Mouse (Mus musculus): Measurements from ENCODE around the gene 1600002K03Rik. TPM values are rescaled to one million over a fixed set of nuclear protein-coding genes. Genes with fewer than 3 reads are reported as not detected.
A peak's percentile ranks its signal among the peaks of the same experiment; 100 is the strongest.
"Not testable (repeated sequence)": the region's sequence is repeated elsewhere in the genome, so short reads cannot be mapped to it uniquely, and the experiment has no call there.

1600002K03Rik gene
- polyA plus RNA-seq, 1 experiment, result 11.2 TPM

DNA sequence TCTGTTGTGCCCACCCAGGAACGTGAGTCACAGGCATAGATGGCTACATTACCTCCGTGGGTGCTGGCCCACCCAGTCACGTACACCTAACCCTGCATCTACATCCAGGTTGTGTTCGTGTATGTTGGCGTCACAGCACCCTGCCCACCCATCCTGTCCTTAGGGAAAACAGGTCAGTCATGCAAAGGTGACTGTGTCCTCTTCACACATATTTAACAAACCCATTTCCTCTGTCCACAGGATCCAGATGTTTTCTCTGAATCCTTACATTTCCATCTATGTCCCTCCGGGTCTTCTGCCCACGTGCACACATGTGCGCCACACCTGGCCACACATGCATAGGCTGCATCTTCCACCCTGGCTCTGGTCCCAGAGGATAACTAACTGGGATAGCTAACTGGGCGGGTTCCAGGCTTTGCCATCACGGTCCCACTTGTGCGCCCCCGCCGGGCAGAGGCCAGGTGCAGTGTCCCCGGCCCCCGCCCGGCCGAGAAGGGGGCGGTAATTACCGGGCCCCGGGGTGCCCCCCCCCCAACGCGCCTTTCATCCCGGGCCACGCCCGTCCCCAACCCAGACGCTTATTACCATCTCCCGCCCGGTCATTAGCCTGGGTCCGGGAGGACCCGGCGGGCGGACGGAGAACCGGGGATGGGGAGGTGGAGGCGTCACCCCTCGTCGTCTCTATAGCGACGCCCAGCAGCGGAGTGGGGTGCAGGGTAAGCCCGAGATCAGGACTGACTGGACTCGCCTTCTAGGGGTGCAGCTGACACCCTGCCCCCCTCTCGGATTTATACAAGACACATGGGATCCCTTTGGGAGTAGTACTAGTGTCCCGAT lies 8.4 kb upstream of the 1600002K03Rik start:
- H3K27me3 ChIP-seq (replicated peaks; ENCODE audit: control insufficient read depth, insufficient read depth, low read length), result no peaks in the 10 kb centered on the region
- H3K4me3 ChIP-seq (ENCODE audit: insufficient read depth, low read depth, low read length), result peak overlapping the region; percentile 36
- WGBS, result 10% methylated on average over 43 of the region's 44 CpGs
- TF ChIP-seq POLR2A (IDR thresholded peaks at IDR 0.05; ENCODE audit: low read depth, low read length), result no peak
- TF ChIP-seq CTCF (conservative IDR thresholded peaks at IDR 0.05; ENCODE audit: insufficient read depth, insufficient read length, low read depth, low read length), result no peak
- H3K4me1 ChIP-seq (ENCODE audit: control insufficient read depth, insufficient read depth, low read length), result peaks cover 24% of the 10 kb centered on the region
- no peaks in the 10 kb centered on the region for H3K36me3 ChIP-seq (ENCODE audit: control insufficient read depth, insufficient read depth, low read length)
- H3K27ac ChIP-seq (ENCODE audit: insufficient read depth, low read depth, low read length), result peak overlapping the region; percentile 54
- DNase-seq, result peak; percentile 50

DNA sequence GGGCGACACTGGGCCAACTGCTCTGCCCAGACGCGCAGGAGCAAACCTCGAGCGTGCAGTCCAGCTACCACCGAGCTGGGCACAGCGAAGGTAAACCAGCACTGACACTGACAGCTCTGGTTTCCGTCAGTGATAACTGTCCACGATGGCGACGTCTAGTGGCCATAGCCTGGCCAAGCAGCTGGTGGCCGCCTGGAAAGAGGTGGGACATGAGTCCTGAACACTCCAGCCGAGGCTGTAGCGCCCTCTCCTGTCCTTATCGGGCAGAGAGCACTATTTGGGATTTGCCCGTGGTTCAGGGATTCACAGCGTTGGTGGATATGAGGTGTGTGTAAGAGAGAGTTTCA lies 7.8 kb upstream of the 1600002K03Rik start:
- peak overlapping the region; percentile 54 for H3K27ac ChIP-seq (ENCODE audit: insufficient read depth, low read depth, low read length)
- peak overlapping the region; percentile 36 for H3K4me3 ChIP-seq (ENCODE audit: insufficient read depth, low read depth, low read length)
- peak; percentile 99 for DNase-seq
- WGBS, result under 1% methylated on average over 17 of the region's 17 CpGs
- TF ChIP-seq POLR2A (IDR thresholded peaks at IDR 0.05; ENCODE audit: low read depth, low read length), result peak; percentile 82
- peak; percentile 100; the same call in 1 of the 2 replicates for TF ChIP-seq CTCF (conservative IDR thresholded peaks at IDR 0.05; ENCODE audit: insufficient read depth, insufficient read length, low read depth, low read length)
- peaks cover 21% of the 10 kb centered on the region for H3K4me1 ChIP-seq (ENCODE audit: control insufficient read depth, insufficient read depth, low read length)
- no peaks in the 10 kb centered on the region for H3K36me3 ChIP-seq (ENCODE audit: control insufficient read depth, insufficient read depth, low read length)
- H3K27me3 ChIP-seq (replicated peaks; ENCODE audit: control insufficient read depth, insufficient read depth, low read length), result no peaks in the 10 kb centered on the region

DNA sequence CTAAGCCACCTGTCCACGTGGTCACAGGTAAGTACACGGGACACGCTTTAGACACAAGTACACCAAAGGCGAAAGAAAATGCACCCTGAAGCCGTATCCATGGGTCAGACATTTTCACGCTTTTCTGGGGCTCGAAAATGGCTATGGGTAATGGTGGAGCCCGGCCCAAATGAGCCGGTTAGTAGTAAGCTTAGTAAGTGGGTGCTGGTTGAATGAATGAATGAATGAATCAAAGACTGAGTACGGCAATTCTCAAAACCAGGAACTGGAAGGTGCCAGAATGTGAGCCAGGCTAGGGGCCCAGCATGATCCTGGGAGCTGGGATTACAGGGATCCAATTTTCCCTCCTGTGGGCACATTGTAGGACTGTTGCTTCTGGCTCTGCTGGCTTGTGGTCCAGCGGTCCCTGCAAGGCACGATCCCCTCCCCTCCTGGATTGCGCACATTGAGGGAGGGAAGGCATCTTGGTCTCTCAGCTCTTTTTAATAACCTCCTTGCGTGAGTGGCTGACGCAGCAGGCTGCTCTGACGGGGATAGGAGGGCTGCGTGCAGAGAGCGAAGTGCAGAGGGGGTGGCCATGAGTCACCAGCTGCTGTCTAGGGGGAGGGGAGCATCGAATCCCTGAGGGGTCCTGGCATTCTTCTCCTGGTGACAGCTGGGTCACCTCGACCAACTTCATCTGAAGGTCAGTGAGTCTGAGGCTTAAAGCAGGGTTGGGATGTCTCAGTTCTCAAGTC lies 7.2 kb upstream of the 1600002K03Rik start, which contains the start of gene Cirbp:
Gene Cirbp (plus strand): TSS at position 594 of the 737 bp plus-strand sequence.
- Histone ChIP-seq H3K27ac (ENCODE audit: insufficient read depth, low read depth, low read length) (peak within 1 kb of the TSS; percentile 54), H3K4me1 (ENCODE audit: control insufficient read depth, insufficient read depth, low read length) (peaks cover 16% of the 10 kb centered on the region), H3K27me3 (replicated peaks; ENCODE audit: control insufficient read depth, insufficient read depth, low read length) (no peaks in the 10 kb centered on the region), H3K4me3 (ENCODE audit: insufficient read depth, low read depth, low read length) (peak within 1 kb of the TSS; percentile 36), H3K36me3 (ENCODE audit: control insufficient read depth, insufficient read depth, low read length) (peaks cover 3% of the 10 kb centered on the region; the same call in 1 of the 2 replicates)
- 25% methylated on average over 20 of the region's 20 CpGs for WGBS
- peak; percentile 68 for DNase-seq
- no peak for TF ChIP-seq POLR2A (IDR thresholded peaks at IDR 0.05; ENCODE audit: low read depth, low read length)
- no peak for TF ChIP-seq CTCF (conservative IDR thresholded peaks at IDR 0.05; ENCODE audit: insufficient read depth, insufficient read length, low read depth, low read length)

DNA sequence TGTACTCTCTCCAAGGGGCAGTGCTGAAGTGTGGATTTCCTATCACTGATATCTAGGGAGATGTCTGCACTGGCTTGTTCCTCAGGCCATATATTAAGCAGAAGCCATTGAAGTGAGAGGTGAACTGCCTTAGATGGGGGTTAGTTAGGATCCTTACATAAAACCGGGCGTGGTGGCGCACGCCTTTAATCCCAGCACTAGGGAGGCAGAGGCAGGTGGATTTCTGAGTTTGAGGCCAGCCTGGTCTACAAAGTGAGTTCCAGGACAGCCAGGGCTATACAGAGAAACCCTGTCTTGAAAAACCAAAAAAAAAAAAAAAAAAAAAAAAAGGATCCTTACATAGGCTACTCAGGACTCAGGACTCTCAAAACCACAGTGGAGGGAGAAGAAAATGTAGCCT lies 6.6 kb upstream of the 1600002K03Rik start:
- whole genome bisulfite sequencing, result 83% methylated on average over 4 of the region's 4 CpGs
- not testable (repeated sequence) for H3K27ac ChIP-seq (ENCODE audit: insufficient read depth, low read depth, low read length); DNase-seq; H3K27me3 ChIP-seq (replicated peaks; ENCODE audit: control insufficient read depth, insufficient read depth, low read length); H3K4me3 ChIP-seq (ENCODE audit: insufficient read depth, low read depth, low read length); H3K36me3 ChIP-seq (ENCODE audit: control insufficient read depth, insufficient read depth, low read length)
- H3K4me1 ChIP-seq (ENCODE audit: control insufficient read depth, insufficient read depth, low read length), result peaks cover 14% of the 10 kb centered on the region

DNA sequence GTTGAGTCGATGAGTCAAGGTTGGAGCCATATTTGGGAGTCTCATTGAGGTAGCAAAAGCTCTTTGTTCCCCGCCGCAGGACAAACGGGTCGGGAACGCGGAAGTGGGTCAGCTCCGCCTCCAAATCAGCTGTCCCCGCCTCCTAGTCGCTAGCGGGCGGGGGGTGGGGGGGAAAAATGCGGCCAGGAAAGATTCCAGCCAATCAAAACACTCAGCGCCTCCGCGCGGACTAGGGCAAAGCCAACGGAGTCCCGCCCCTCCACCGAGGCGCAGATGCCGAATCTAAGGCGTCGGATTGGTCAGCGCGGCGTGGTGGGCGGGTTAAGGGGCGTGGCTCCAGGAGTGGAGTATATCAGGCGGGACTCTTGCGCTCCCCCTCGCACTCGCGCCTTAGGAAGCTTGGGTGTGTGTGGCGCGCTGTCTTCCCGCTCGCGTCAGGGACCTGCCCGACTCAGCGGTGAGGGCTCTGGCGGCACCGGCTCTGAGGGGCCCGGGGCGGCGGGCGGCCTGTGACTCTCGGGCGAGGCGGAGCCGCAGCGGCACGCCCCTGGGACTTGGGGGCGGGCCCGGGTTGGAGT lies 5.2 kb upstream of the 1600002K03Rik start:
- DNase-seq, result peak; percentile 99
- no peaks in the 10 kb centered on the region for H3K27me3 ChIP-seq (replicated peaks; ENCODE audit: control insufficient read depth, insufficient read depth, low read length)
- peaks cover 4% of the 10 kb centered on the region for H3K4me1 ChIP-seq (ENCODE audit: control insufficient read depth, insufficient read depth, low read length)
- peak overlapping the region; percentile 81 for H3K4me3 ChIP-seq (ENCODE audit: insufficient read depth, low read depth, low read length)
- peak overlapping the region; percentile 94 for H3K27ac ChIP-seq (ENCODE audit: insufficient read depth, low read depth, low read length)
- TF ChIP-seq POLR2A (IDR thresholded peaks at IDR 0.05; ENCODE audit: low read depth, low read length) (peak; percentile 94), CTCF (conservative IDR thresholded peaks at IDR 0.05; ENCODE audit: insufficient read depth, insufficient read length, low read depth, low read length) (no peak)
- under 1% methylated on average over 55 of the region's 55 CpGs for WGBS
- H3K36me3 ChIP-seq (ENCODE audit: control insufficient read depth, insufficient read depth, low read length), result peaks cover 4% of the 10 kb centered on the region; the same call in 1 of the 2 replicates

DNA sequence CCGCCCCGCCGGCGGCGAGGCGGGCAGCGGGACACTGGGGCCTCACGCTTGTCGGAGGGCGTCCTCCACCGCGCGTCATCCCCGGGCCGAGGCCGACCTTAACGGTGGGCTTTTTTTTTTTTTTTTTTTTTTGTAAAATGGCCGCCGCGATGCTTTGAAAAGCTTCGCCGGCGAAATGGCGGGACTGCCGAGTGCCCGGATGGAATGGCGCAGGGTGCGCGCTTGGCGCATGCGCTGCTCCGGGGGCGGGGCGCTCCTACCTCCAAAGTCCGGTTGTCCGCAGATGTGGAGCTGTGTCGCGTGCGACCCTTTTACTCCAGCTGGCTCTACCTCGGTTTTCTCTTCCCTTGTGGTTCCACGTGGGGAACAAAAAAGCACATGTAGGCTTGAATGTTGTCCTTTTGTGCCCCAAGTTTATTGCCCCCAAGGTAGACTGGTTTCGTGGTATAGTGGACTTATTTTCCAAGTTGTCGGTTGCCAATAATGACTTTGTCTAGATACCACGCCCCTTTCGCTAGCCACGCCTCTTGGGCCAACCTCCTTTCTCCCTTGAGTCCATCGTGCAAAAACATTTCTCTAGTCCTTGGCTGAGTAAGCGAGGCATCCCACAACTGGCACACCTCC lies 4.6 kb upstream of the 1600002K03Rik start:
- H3K4me3 ChIP-seq (ENCODE audit: insufficient read depth, low read depth, low read length), result peak overlapping the region; percentile 81
- DNase-seq, result peak; percentile 97
- WGBS, result under 1% methylated on average over 48 of the region's 48 CpGs
- H3K36me3 ChIP-seq (ENCODE audit: control insufficient read depth, insufficient read depth, low read length), result peaks cover 4% of the 10 kb centered on the region; the same call in 1 of the 2 replicates
- no peaks in the 10 kb centered on the region for H3K27me3 ChIP-seq (replicated peaks; ENCODE audit: control insufficient read depth, insufficient read depth, low read length)
- peaks cover 4% of the 10 kb centered on the region for H3K4me1 ChIP-seq (ENCODE audit: control insufficient read depth, insufficient read depth, low read length)
- TF ChIP-seq POLR2A (IDR thresholded peaks at IDR 0.05; ENCODE audit: low read depth, low read length), result no peak
- no peak for TF ChIP-seq CTCF (conservative IDR thresholded peaks at IDR 0.05; ENCODE audit: insufficient read depth, insufficient read length, low read depth, low read length)
- H3K27ac ChIP-seq (ENCODE audit: insufficient read depth, low read depth, low read length), result peak overlapping the region; percentile 94

All from kidney, adult 2 months (tissue).